Mouse (Mus musculus) myocyte (in vitro differentiated cells): ENCODE measurements around the gene Nlrp4f. TPM values are rescaled to one million over a fixed set of nuclear protein-coding genes. Genes with fewer than 3 reads are reported as not detected.
A peak's percentile ranks its signal among the peaks of the same experiment; 100 is the strongest.

Source experiments
- H3K27me3 ChIP-seq: one replicate; pipeline ENCODE4 v1.6.1; 2011; ENCODE audit not compliant: control insufficient read depth, insufficient read depth, insufficient read length
- H3K36me3 ChIP-seq: one replicate; pipeline ENCODE4 v1.6.1; 2011; ENCODE audit not compliant: control insufficient read depth, insufficient read depth
- H3K4me2 ChIP-seq: one replicate; pipeline ENCODE4 v1.6.1; 2011; ENCODE audit warnings: low read depth, control low read depth
- H3K4me3 ChIP-seq: one replicate; pipeline ENCODE4 v1.5.1; 2011; ENCODE audit warnings: mild to moderate bottlenecking, control low read depth, moderate library complexity
- H3K79me2 ChIP-seq: one replicate; pipeline ENCODE4 v1.6.1; 2011; ENCODE audit not compliant: control insufficient read depth, insufficient read depth
- H3ac ChIP-seq: one replicate; pipeline ENCODE4 v1.6.1; 2011; ENCODE audit not compliant: control insufficient read depth, insufficient read length
- CEBPB ChIP-seq: IDR thresholded peaks from 2 replicates; pipeline ENCODE4 v1.6.1; 2011; ENCODE audit warnings: mild to moderate bottlenecking, moderate library complexity; ENCODE audit not compliant: poor library complexity, insufficient read depth, severe bottlenecking
- E2F4 ChIP-seq: IDR thresholded peaks from one replicate; pipeline ENCODE4 v1.6.1; 2011; ENCODE audit warnings: mild to moderate bottlenecking, control low read depth, moderate library complexity; ENCODE audit not compliant: insufficient read depth
- MAX ChIP-seq: IDR thresholded peaks from one replicate; pipeline ENCODE4 v1.6.1; 2011; ENCODE audit warnings: low read depth, mild to moderate bottlenecking, control low read depth
- MYOD1 ChIP-seq, 3 experiments: IDR thresholded peaks; one replicate each; pipeline ENCODE4 v1.6.1; 2011; ENCODE audit warnings: control low read depth in 2 of 3, low read depth in 2 of 3, mild to moderate bottlenecking in 2 of 3, moderate library complexity in 1 of 3; ENCODE audit not compliant: insufficient read length in 2 of 3, control insufficient read depth in 1 of 3
- MYOG ChIP-seq, 3 experiments: IDR thresholded peaks; one replicate each; pipeline ENCODE4 v1.6.1; 2011; ENCODE audit warnings: control low read depth in 2 of 3, low read depth in 2 of 3, mild to moderate bottlenecking in 2 of 3; ENCODE audit not compliant: insufficient read length in 2 of 3, control insufficient read depth in 1 of 3, insufficient read depth in 1 of 3
- POLR2A ChIP-seq: IDR thresholded peaks from one replicate; pipeline ENCODE4 v1.6.1; 2011; ENCODE audit warnings: low read depth, mild to moderate bottlenecking, control low read depth, moderate library complexity; ENCODE audit not compliant: insufficient read length
- POLR2AphosphoS2 ChIP-seq: IDR thresholded peaks from one replicate; pipeline ENCODE4 v1.6.1; 2011; ENCODE audit warnings: low read depth, control low read depth; ENCODE audit not compliant: insufficient read length
- REST ChIP-seq: IDR thresholded peaks from one replicate; pipeline ENCODE4 v1.6.1; 2011; ENCODE audit warnings: mild to moderate bottlenecking, control low read depth, moderate library complexity; ENCODE audit not compliant: insufficient read depth, insufficient read length
- SRF ChIP-seq: IDR thresholded peaks from one replicate; pipeline ENCODE4 v1.6.1; 2011; ENCODE audit warnings: low read depth; ENCODE audit not compliant: control insufficient read depth, insufficient read length
- TCF12 ChIP-seq: IDR thresholded peaks from one replicate; pipeline ENCODE4 v1.6.1; 2011; ENCODE audit warnings: mild to moderate bottlenecking, control low read depth; ENCODE audit not compliant: poor library complexity, insufficient read depth, severe bottlenecking
- TCF3 ChIP-seq: IDR thresholded peaks from one replicate; pipeline ENCODE4 v1.6.1; 2011; ENCODE audit warnings: low read depth, control low read depth; ENCODE audit not compliant: insufficient read length
- USF1 ChIP-seq: IDR thresholded peaks from one replicate; pipeline ENCODE4 v1.6.1; 2011; ENCODE audit warnings: low read depth, mild to moderate bottlenecking, control low read depth, moderate library complexity
- polyA plus RNA-seq: library from polyadenylated mRNA; unstranded; fragments of >200 nt; fragmentation: generic; extraction: Trizol; gene quantifications from one replicate; pipeline ENCODE4 v1.2.1, GENCODE M21; 2012; ENCODE audit warnings: missing spikeins

Gene Nlrp4f
- polyA plus RNA-seq, 1 experiment: not detected

- Histone ChIP-seq H3K4me2 (peak overlapping the region; percentile 65), H3K4me3 (peak overlapping the region; percentile 73), H3K79me2 (no peaks in the 10 kb centered on the region), H3K27me3 (no peaks in the 10 kb centered on the region), H3K36me3 (no peaks in the 10 kb centered on the region), H3ac (peak overlapping the region; percentile 40)
- peak; percentile 55 for TF ChIP-seq POLR2AphosphoS2
- TF ChIP-seq POLR2A: peak; percentile 49
- TF ChIP-seq TCF12: no peak
Observed at GRCm38 (mm10) chr13:65240509-65241098, 34.8 kb upstream of the Nlrp4f start.

GRCm38 (mm10) chr13:65237211-65237610, 31.4 kb upstream of the Nlrp4f start:
- no peaks in the 10 kb centered on the region for H3K36me3 ChIP-seq
- no peak overlapping the region for H3K4me2 ChIP-seq
- H3K27me3 ChIP-seq: no peaks in the 10 kb centered on the region
- TF ChIP-seq MYOG (IDR thresholded peaks at IDR 0.05; ENCODE audit: control insufficient read depth in 1 of 3, insufficient read depth in 1 of 3, insufficient read length in 2 of 3, low read depth in 2 of 3): no peak
- no peak for TF ChIP-seq USF1
- no peak for TF ChIP-seq E2F4
- no peak for TF ChIP-seq CEBPB
- TF ChIP-seq TCF3: no peak
- no peak for TF ChIP-seq TCF12
- no peak for TF ChIP-seq MYOD1 (IDR thresholded peaks at IDR 0.05; ENCODE audit: control insufficient read depth in 1 of 3, insufficient read length in 2 of 3, low read depth in 2 of 3)
- TF ChIP-seq POLR2A: no peak
- TF ChIP-seq MAX: no peak
- no peak for TF ChIP-seq SRF
- no peak for TF ChIP-seq POLR2AphosphoS2
- no peak for TF ChIP-seq REST
- H3K79me2 ChIP-seq: no peaks in the 10 kb centered on the region
- H3ac ChIP-seq: no peak overlapping the region
- no peak overlapping the region for H3K4me3 ChIP-seq

GRCm38 (mm10) chr13:65226657-65227056, 20.9 kb upstream of the Nlrp4f start:
- Histone ChIP-seq H3K27me3 (no peaks in the 10 kb centered on the region), H3ac (no peak overlapping the region), H3K4me3 (no peak overlapping the region), H3K4me2 (no peak overlapping the region), H3K36me3 (no peaks in the 10 kb centered on the region), H3K79me2 (no peaks in the 10 kb centered on the region)
- TF ChIP-seq USF1 (no peak), TCF12 (no peak), SRF (no peak), E2F4 (no peak), REST (no peak), TCF3 (no peak), MYOG (IDR thresholded peaks at IDR 0.05; ENCODE audit: control insufficient read depth in 1 of 3, insufficient read depth in 1 of 3, insufficient read length in 2 of 3, low read depth in 2 of 3) (no peak), MYOD1 (IDR thresholded peaks at IDR 0.05; ENCODE audit: control insufficient read depth in 1 of 3, insufficient read length in 2 of 3, low read depth in 2 of 3) (no peak), POLR2AphosphoS2 (no peak), POLR2A (no peak), MAX (no peak), CEBPB (no peak)

GRCm38 (mm10) chr13:65225945-65226344, 20.2 kb upstream of the Nlrp4f start:
- no peaks in the 10 kb centered on the region for H3K36me3 ChIP-seq
- no peak overlapping the region for H3ac ChIP-seq
- no peaks in the 10 kb centered on the region for H3K27me3 ChIP-seq
- no peaks in the 10 kb centered on the region for H3K79me2 ChIP-seq
- no peak for TF ChIP-seq POLR2A
- TF ChIP-seq TCF12: no peak
- no peak for TF ChIP-seq POLR2AphosphoS2
- TF ChIP-seq SRF: no peak
- no peak for TF ChIP-seq TCF3
- TF ChIP-seq E2F4: no peak
- TF ChIP-seq REST: no peak
- TF ChIP-seq MYOD1 (IDR thresholded peaks at IDR 0.05; ENCODE audit: control insufficient read depth in 1 of 3, insufficient read length in 2 of 3, low read depth in 2 of 3): no peak
- no peak for TF ChIP-seq MYOG (IDR thresholded peaks at IDR 0.05; ENCODE audit: control insufficient read depth in 1 of 3, insufficient read depth in 1 of 3, insufficient read length in 2 of 3, low read depth in 2 of 3)
- no peak for TF ChIP-seq CEBPB
- no peak for TF ChIP-seq MAX
- TF ChIP-seq USF1: no peak
- no peak overlapping the region for H3K4me2 ChIP-seq
- no peak overlapping the region for H3K4me3 ChIP-seq

- no peaks in the 10 kb centered on the region for H3K36me3 ChIP-seq
- TF ChIP-seq MAX (no peak), MYOD1 (IDR thresholded peaks at IDR 0.05; ENCODE audit: control insufficient read depth in 1 of 3, insufficient read length in 2 of 3, low read depth in 2 of 3) (no peak), MYOG (IDR thresholded peaks at IDR 0.05; ENCODE audit: control insufficient read depth in 1 of 3, insufficient read depth in 1 of 3, insufficient read length in 2 of 3, low read depth in 2 of 3) (no peak), CEBPB (no peak), TCF12 (no peak), POLR2AphosphoS2 (no peak), SRF (no peak), TCF3 (no peak), USF1 (no peak), E2F4 (no peak), POLR2A (no peak), REST (no peak)
- no peaks in the 10 kb centered on the region for H3K79me2 ChIP-seq
- H3K27me3 ChIP-seq: no peaks in the 10 kb centered on the region
- H3K4me3 ChIP-seq: no peak overlapping the region
- H3ac ChIP-seq: no peak overlapping the region
- no peak overlapping the region for H3K4me2 ChIP-seq
Observed at GRCm38 (mm10) chr13:65200667-65201066, 5.1 kb downstream of the Nlrp4f start.
